Mouse (Mus musculus) CD4-positive naive resting alpha-beta T cell, adult 57 days (primary cell): ENCODE results near the gene Sdc3. TPM values are rescaled to one million over a fixed set of nuclear protein-coding genes. Genes with fewer than 3 reads are reported as not detected.

ENCODE experiments used
- total RNA-seq: library from RNA; stranded (reverse); gene quantifications from one replicate; pipeline ENCODE4 v1.2.4, GENCODE M21; 2023

Gene Sdc3
- total RNA-seq = 5.6 TPM

DNA sequence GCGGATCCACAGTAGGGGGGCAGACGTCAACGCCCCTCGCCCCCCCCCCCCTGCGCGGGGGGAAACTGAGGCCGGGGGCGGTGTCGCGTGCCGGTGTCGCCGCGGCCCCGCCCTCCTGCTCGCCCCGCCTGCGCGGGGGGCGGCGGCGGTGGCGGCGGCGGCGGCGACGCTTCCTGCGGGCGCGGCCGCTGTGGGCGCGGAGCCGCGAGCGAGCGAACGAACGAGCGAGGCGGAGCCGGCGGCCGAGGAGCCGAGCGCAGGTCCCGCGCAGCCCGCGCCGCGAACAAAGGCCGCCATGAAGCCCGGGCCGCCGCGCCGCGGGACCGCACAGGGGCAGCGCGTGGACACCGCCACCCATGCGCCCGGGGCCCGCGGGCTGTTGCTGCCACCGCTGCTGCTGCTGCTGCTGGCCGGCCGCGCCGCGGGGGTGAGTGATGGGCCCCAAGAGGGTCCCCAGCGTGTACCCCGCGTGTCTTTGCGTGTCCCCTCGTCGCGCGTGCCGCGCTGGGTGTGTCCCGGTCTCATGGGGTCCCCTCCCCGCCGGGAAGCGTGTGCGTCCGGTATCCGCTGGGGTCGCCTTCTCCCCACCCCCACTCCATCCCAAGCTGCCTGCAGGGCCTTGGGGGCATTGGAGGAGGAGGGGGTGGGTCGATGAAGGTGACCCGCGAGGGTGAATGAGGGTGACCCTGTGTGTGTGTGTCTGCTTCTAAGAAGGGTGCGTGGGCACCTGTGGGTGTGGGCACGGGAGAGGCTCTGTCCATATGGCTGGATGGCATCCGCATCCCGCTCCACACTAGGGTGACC is at the start of gene Sdc3:
TSS of gene Sdc3 (plus strand) at position 162 of the 804 bp plus-strand sequence.

Other genes starting within 250 kb of the Sdc3 start
- not detected for gene Nkain1, start 218.4 kb upstream of the Sdc3 start, total RNA-seq
- 154 TPM for gene Pum1, start 129.2 kb upstream of the Sdc3 start, total RNA-seq
- gene Laptm5, start 120.6 kb downstream of the Sdc3 start, total RNA-seq = 969 TPM
- gene Matn1, start 151.8 kb downstream of the Sdc3 start, total RNA-seq = 0.77 TPM